Mouse (Mus musculus): ENCODE data around the gene Hist2h4. TPM values are rescaled to one million over a fixed set of nuclear protein-coding genes. Genes with fewer than 3 reads are reported as not detected.

The Hist2h4 gene
- total RNA-seq, 2 experiments from 2014 or later, result 26.9 to 103 TPM

DNA sequence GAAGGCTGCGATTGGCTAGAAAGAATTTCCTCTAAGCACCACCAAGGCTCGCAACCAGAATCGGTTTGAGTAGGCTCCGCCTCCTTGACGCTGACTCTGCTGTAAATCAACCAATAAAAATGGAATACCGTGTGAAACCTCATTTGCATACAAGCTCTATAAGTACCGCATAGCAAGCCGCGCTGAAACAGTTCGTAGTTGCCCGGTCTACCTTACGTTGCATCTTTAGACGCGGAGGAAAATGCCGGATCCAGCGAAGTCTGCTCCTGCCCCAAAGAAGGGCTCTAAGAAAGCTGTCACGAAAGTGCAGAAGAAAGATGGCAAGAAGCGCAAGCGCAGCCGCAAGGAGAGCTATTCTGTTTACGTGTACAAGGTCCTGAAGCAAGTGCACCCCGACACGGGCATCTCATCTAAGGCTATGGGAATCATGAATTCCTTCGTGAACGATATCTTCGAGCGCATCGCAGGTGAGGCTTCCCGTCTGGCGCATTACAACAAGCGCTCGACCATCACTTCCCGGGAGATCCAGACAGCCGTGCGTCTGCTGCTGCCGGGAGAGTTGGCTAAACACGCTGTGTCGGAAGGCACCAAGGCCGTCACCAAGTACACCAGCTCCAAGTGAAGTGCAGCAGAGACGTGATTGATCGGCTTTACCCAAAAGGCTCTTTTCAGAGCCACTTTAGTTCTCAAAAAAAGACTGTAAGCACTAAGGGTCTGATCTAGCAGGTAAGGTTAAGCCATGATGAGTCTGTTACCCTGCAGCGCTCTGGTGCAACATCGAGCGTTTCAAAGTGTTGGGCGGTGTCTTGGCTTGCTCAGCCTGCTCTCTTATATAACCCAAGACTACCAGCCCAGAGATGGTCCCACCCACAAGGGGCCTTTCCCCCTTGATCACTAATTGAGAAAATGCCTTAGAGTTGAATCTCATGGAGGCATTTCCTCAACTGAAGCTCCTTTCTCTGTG, 6.7 kb upstream of the Hist2h4 start, which contains the start of gene Hist2h2bb:
TSS of gene Hist2h2bb (plus strand) at position 242 of the 964 bp plus-strand sequence.
- peak; percentile 87 for ATAC-seq (replicated peaks; ENCODE audit: poor library complexity, severe bottlenecking)

DNA sequence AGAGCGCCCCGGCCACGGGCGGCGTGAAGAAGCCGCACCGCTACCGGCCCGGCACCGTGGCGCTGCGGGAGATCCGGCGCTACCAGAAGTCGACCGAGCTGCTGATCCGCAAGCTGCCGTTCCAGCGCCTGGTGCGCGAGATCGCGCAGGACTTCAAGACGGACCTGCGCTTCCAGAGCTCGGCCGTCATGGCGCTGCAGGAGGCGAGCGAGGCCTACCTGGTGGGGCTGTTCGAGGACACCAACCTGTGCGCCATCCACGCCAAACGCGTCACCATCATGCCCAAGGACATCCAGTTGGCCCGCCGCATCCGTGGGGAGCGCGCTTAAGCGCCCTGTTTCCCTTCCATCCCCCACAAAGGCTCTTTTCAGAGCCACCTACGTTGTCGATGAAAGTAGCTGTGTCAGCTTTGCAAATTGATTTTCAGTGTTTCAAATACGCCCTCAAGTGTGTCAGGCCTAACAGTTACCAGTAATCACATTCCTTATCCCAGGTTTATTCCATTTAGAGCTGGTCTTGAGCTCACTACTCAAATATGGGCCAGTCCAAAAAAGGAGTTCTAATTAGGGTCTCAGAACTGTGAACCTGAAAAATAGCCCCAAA, 5.8 kb upstream of the Hist2h4 start:
- ATAC-seq (replicated peaks; ENCODE audit: poor library complexity, severe bottlenecking), result peak; percentile 21

DNA sequence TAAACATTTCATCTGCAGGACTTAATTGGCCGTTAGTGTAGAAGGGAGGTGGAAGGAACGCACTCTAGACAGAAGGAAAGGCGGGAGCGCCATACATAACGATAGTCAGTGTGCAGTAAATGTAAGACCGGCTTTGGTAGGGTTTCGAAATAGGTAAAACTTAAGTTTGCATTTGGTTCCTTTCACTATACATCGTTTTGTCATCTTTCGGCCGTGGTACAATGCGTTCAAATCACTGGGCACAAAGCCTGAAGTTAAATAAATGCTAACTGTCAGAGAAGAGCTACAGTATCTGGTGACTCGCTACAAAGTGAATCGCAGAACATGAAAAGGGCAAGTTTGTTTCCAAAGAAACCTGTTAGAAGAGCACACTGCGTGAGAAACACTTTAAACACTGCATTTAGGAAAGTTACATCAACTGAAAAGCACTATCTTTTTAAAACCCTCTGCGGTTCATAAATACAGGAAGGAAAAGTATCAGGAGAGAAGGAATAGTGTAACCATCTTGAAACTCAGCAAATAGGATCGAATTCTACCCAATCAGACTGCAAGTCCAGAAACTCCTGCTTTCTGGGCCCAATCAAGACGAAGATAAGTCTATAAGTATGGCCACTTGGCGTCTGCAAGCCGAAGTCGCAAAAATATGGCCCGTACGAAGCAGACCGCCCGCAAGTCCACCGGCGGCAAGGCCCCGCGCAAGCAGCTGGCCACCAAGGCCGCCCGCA, 5.1 kb upstream of the Hist2h4 start, which contains the start of gene Hist2h3b:
TSS of gene Hist2h3b (plus strand) at position 604 of the 725 bp plus-strand sequence.
- ATAC-seq (replicated peaks; ENCODE audit: poor library complexity, severe bottlenecking), result peak; percentile 45

DNA sequence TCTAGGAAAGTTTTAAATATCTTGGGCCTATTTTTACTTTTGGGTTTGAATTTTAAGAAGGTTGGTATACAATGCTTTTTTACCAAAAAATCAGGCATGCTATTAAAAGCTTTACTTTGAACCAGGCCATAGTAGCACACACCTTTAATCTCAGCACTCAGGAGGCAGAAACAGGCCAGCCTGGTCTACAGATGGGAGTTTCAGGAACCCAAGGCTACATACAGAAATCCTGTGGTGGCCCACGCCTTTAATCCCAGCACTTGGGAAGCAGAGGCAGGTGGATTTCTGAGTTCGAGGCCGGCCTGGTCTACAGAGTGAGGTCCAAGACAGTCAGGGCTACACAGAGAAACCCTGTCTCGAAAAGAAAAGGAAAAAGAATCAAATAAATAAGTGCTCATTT, 4.4 kb upstream of the Hist2h4 start:
- ATAC-seq (replicated peaks; ENCODE audit: poor library complexity, severe bottlenecking), result no peak

DNA sequence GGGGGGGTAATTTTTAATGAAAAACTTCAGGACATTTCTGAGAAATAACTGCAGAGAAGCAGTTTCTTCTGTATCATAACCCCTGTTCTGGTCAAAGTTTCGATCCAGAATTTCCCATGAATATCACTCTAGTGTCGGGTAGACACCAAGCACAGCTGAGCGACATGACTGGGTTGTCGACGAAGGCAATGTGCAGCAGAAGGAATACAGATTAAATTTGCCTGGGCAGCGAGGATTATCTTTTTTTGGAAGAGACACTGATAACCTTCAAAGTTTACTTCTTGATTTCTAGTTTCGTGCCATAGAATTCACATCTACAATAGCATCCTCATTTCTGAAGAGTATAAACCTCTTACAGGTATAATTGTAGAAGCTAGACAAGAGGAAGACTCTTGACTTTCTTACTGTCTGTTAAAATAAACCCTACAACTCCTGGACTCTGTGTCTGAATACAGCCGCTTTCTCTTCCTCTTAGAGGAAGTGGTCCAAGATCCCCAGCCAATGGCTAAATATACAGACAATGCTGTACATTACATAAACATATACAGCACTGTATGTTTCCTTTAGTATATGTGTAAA, 3.1 kb upstream of the Hist2h4 start:
- ATAC-seq (replicated peaks; ENCODE audit: poor library complexity, severe bottlenecking), result no peak

DNA sequence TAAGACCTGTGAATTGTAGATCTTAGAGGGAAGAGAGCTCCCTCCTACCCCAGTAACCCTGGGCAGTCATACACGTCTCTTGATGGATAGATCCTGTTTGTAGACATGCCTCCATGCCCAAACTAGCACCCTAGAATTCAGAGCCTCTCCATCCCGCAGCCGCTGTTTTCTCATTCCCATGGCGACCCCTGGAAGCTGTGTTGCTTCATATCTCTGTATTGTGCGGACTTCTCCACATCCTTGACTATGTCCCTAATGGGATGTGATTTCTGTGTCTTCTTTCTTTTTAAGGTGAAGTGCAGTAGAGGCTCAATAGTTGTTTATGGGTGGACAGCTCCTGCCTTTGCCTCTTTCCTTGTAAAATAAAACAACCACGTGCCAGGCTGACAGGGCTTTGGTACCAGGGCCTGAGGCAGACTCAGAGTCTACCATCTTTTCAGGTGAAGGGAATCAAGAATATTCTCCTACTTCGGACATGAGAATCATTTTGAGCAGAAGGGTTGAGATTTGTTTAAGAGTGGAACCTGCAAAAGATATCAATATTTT, 1.4 kb upstream of the Hist2h4 start:
- no peak for ATAC-seq (replicated peaks; ENCODE audit: poor library complexity, severe bottlenecking)

DNA sequence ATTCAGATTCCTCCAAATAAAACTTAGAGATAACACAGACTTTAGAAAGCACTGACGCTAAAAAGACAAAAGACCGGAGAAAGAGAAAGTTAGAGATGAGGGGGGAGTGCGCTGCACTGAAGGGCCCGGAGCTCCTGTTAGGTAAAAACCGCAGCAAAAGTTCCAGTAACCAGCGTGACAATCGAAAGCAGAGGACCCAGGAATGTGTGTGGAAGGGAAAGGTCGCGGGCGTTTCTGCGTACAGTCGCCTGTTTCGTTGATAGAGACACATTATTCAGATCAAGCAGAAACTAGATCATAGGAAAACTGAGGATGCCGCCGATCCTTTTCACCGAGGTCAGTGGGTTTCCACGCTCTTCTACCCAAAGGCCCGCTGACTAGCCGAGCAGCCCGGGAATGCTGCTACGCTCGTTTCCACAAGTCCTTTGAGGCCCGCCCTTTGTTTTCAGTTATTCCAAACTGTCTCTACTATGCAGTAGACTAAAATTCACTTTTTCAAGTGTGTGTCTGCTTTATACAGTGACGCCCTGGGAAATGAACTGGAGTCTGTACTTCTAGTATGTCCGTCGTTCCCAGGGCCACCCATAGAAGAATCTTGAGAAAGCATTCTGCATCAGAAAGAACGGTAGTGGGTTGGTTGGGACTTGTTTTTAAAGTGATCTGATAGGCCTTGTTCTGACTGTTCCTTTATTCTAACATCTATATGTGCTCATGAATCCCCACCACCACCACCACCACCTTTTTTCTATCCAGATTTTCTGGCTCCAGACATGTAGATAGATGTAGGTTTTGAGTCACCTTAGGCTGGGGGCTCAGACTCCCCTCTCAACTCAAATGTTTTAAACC, 670 bp upstream of the Hist2h4 start:
- 0 out of 2 replicates have a peak, but pooled peaks have one; percentile 26 for ATAC-seq (replicated peaks; ENCODE audit: poor library complexity, severe bottlenecking)

DNA sequence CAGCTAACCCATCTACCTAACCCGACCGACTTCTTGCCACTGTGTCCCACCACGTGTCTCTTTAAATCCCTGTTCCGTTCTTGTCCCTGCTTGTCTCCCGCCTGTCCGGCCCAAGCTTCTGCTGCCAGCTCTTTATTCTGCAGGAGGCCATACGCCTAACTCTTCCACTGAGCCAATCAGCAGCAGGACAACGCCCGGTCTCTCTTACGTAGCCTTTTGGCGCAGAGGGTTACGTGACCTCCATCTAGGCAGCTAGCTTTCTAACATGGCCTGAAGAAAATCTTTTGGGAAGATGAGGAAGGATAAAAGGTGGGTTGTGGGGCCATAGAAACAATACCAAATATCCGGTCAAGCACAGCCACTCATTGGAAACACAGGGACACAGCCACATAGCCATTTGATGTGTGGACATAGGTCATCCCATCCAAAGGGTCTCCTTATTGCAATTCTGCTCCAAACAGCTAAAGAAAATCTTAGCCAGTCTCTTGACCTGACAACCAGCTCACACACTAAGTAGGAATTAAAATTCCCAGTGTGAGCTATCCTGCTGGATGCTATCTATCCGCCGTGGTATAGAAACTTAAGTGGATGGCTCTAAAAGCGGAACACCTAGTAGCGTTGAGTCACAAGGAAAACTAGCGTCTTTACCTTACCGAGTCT, 765 bp downstream of the Hist2h4 start:
- peak; percentile 67 for ATAC-seq (replicated peaks; ENCODE audit: poor library complexity, severe bottlenecking)

DNA sequence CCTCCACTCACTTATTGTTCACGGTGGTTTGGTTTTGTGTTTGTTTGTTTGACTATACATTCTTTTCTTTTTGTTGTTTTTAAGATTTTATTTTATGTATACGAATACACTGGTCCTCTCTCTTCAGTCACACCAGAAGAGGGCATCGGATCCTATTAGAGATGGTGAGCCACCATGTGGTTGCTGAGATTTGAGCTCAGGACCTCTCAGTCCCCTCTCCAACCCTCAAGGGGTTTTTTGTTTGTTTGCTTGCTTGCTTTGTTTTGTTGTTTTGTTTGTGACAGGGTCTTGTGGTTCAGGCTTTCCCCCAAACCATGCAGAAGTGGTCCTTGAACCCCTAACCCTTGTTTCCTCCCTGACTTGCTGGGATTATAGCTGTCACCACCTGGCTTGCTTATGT, 1.5 kb downstream of the Hist2h4 start:
- no peak for ATAC-seq (replicated peaks; ENCODE audit: poor library complexity, severe bottlenecking)

DNA sequence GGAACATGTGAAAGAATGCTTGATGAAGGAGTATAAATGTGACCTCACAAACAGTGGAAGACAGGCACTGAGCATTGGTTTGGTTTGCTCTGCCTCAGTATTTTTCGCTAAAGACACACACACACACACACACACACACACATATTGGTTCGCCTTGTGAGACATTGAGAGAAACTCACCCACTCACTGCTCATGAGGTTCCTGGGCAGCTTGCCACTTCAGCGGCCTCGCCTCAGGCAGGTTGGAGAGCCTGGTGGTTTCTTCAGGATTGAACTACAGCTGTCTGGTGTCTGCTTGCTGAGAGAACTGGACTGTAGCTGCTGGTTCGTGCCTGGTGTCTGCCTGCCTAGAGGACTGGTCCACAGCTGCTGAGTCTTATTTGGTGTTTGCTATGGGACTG, 2.9 kb downstream of the Hist2h4 start:
- no peak for ATAC-seq (replicated peaks; ENCODE audit: poor library complexity, severe bottlenecking)

DNA sequence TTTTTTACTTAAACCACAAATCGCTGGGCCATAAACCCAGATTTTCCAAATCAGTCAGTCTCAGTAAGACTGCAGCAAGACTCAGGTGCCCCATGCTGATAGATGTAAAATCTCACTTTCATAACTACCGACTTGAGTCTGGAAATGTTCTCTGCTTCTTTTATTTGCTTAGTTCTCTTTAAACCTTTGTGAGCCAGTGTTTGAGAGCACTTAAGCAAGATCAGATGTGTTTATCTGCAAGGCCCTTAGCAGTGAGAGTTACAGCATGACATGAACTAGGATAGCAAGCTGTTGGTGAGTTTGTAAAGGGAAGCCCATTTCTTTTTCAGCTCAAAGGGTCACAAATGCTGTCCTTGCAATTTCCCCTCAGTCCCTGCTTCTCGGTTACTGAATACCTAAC, 5.9 kb downstream of the Hist2h4 start:
- no peak for ATAC-seq (replicated peaks; ENCODE audit: poor library complexity, severe bottlenecking)

DNA sequence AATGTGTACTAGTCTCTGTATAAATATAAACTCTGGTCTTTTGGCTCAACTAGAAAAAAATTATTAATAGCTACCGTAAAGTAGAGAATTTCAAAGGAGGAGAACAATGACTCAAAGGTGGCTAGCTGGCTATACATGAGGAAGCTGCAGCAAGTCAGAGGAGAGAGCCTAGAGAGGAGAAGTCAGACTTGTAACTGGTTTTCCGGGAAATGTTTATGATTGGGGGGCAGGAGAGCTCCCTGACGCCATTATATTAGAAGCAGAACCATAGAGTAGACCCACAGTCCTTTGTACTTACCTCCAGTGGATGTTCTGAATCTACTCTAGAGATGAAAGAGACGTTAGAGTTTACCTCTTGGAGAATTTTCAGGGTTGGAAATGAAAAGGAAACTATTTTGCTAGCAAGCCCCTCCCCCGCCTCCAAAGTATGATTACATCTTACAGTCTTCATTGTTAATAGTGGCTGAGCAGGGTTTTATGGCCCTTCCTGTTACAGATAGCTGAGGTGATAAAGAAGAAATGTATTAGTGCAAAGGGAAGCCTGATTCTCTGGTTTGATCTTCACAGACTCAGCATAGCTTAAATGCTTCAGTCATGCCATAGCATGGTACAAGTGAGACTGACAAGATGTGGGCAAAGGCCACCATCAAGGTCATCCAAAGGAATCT, 7.1 kb downstream of the Hist2h4 start:
- ATAC-seq (replicated peaks; ENCODE audit: poor library complexity, severe bottlenecking), result no peak

DNA sequence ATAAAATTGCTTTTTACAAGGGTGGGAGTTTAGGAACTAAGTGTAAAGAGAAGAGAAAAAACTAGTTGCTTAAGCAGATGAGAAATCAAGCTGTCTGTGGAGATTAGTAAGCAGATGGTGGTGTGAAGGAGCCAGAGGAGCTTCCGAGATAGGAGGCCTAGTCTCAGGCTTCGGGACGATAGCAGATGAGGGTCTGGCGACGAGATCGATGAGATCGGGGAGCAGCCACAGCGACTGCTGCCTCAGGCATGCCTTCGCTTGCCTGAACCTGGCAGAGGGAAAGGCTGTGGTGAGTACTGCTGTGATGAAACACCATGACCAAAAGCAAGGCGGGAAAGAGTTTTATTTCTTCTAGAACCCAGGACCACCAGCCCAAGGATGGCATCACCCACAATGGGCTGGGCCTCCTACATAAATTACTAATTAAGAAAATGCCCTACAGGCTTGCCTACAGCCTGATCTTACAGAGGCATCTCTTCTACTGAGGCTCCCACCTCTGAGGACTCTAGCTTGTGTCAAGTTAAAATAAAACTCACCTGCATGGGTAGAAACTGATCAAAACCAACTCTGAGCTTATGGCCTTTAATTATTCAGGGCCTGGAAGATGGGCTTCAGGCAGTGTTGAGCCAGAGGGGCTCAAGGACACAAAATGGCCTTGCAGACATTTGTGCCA, 8.3 kb downstream of the Hist2h4 start:
- ATAC-seq (replicated peaks; ENCODE audit: poor library complexity, severe bottlenecking), result no peak

DNA sequence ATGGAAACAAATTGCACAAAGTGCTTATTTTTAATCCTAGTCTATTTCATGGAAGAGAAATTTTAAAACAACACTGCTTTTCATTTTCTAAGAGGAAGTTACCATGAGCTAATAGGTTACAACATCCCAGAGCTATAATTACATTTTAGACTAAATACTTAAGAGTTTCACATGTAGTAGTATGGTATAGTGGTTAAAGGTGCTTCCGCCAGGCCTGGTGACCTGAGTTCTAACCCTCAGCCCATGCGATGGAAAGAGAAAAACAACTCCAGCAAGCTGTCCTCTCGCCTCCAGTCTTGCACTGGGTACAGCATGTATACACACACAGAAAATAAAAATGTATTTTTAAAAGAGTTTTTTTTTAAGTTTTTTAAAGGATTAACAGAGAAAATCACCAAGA, 11.3 kb downstream of the Hist2h4 start:
- peak; percentile 83 for ATAC-seq (replicated peaks; ENCODE audit: poor library complexity, severe bottlenecking)

DNA sequence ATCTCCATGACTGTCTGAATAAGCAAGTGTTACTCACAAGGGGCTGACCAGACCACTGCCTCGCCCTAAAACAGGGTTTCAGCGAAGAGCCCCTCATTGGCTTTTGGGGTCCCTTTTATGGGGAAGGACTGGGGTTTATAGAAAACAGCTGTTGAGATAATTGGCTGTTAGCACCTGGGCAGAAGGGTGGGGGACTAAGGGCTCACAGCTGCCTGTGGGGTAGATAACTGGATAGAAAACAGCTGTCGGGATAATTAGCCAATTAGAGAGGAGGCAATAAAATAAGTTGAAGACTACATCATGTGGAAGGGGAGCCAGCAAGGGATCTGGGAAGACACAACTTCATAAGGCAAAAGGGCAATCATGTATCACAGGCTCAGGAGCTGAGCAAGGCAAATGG, 12.2 kb downstream of the Hist2h4 start:
- no peak for ATAC-seq (replicated peaks; ENCODE audit: poor library complexity, severe bottlenecking)

DNA sequence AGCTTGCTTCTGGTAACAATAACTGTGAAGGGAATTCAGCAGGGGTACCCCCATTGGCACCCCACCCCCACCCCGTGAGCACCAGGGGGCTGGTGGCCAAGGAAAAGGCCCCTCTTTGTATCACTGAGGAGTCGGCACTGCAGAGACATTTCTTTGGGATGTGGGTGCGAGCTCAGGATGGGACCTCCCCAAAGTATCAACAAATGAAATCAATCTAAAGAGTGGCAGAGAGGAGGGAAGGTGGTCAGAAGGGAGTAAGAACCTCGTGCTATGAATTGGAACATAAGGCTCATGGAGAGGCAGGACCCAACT, 14.1 kb downstream of the Hist2h4 start:
- no peak for ATAC-seq (replicated peaks; ENCODE audit: poor library complexity, severe bottlenecking)

DNA sequence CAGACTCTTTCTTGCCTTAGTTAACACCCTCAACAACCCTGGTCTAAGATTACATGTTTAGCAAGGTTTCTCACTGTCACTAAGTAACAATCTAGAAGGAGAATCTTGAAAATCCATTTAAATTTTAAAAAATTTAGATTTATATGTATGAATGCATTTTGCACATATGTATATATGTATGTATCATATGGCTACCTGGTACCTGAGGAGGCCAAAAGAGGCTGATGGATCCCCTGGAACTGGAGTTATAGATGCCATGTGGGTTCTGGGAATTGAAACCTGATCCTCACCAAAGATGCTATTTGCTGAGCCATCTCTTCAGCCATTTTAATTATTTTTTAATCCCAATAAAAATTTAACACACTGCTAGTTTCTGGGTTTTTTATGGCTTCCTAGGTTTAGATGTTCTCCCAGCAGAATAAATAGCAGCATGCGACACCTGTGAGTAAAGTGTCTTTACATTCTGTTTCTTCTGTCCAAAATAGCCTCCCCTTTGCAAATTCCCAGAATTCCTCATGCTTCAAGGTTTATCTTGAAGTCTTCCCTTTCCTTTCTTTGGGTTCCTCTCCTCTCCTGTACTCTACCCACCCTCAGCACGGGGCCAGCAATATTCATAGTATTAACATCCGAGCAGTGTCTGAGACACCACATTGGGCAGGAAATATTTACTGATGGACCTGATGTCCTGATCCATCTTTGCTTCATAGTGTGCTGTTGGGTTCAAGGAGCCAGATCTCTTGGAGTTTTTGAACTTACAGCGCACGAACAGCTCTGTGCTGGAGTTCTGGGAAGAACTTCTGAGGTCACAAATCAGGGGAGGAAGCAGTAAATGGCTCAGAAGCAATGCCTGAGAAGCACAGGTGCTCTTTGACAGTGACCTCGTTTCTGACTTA, 14.7 kb downstream of the Hist2h4 start:
- no peak for ATAC-seq (replicated peaks; ENCODE audit: poor library complexity, severe bottlenecking)
